Comparison of ENCODE assay signal across 8 mouse cellular contexts in the genomic region with DNA sequence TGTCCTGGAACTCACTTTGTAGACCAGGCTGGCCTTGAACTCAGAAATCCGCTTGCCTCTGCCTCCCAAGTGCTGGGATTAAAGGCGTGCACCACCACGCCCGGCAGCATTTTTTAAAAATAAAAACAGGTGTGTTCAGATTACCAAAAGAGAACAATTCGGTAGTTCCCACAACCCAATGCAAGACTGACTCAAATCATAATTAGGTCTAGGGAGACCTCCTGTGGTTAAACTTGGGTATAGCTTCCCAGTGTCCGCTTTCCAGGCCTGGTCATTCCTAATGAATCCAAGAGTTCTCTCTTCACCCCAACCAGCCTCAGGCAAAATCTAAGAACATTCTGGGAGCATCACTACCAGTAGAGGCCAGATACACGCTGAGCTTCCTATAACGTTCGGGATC. TPM values are rescaled to one million over a fixed set of nuclear protein-coding genes. Genes with fewer than 3 reads are reported as not detected.
A peak's percentile ranks its signal among the peaks of the same experiment; 100 is the strongest.
DNase-seq lines count a peak whose midpoint lies in the region; ATAC-seq and TF ChIP-seq lines count a peak whose summit lies in the region.

No protein-coding gene starts in this region.

- TF ChIP-seq POLR2A in cortical plate, adult 2 months (IDR thresholded peaks at IDR 0.05; ENCODE audit: extremely low read depth, insufficient read depth, low read length) = no peak

- no peak overlapping the region for H3K4me3 ChIP-seq in cortical plate, adult 2 months (ENCODE audit: insufficient read depth, low read length)
- no peak overlapping the region for H3K4me3 ChIP-seq in stomach, embryonic 15.5 days (replicated peaks)

- no peaks in the 10 kb centered on the region for H3K36me3 ChIP-seq in stomach, embryonic 15.5 days

- H3K27me3 ChIP-seq in stomach, embryonic 15.5 days (replicated peaks) = no peaks in the 10 kb centered on the region

- ATAC-seq in stomach, embryonic 15.5 days (ENCODE audit: insufficient read depth, low FRiP score, low read depth) = peak; percentile 72; the same call in 1 of the 2 replicates

- peak; percentile 72 for TF ChIP-seq CTCF in cortical plate, adult 2 months (IDR thresholded peaks at IDR 0.05; ENCODE audit: extremely low read depth, insufficient read depth, low read length)

- H3K9ac ChIP-seq in stomach, embryonic 15.5 days = no peak overlapping the region

- WGBS in stomach, embryonic 15.5 days = 16% methylated on average over 9 of the region's 9 CpGs

- DNase-seq in gastrocnemius, adult 18-20 months (ENCODE audit: low spot score) = peak; percentile 80
- DNase-seq in gastrocnemius, postnatal 36 days = no peak
- peak; percentile 91 for DNase-seq in NIH3T3 (ENCODE audit: low read depth)
- peak; percentile 76 to 85 for DNase-seq in heart, postnatal 10 days
- DNase-seq in kidney, postnatal 36 days = peak; percentile 64 to 77
- DNase-seq in lung, postnatal 36 days = peak; percentile 90

- no peak overlapping the region for H3K27ac ChIP-seq in cortical plate, adult 2 months (ENCODE audit: insufficient read depth, low read length)
- H3K27ac ChIP-seq in stomach, embryonic 15.5 days = no peak overlapping the region

- no peaks in the 10 kb centered on the region for H3K4me1 ChIP-seq in cortical plate, adult 2 months (ENCODE audit: control insufficient read depth, insufficient read depth, low read length)
- H3K4me1 ChIP-seq in stomach, embryonic 15.5 days = no peaks in the 10 kb centered on the region

- intact Hi-C loops in gastrocnemius, postnatal 36 days (cut with DNase I) = loop anchor here (10.0 kb wide), 1 partner anchor 436 kb away; no protein-coding TSS in a partner anchor
- intact Hi-C loops in heart, postnatal 10 days (cut with DNase I) = loop anchor here (2.0 to 10.0 kb wide), 2 partner anchors 356 to 442 kb away; no protein-coding TSS in a partner anchor

- H3K4me2 ChIP-seq in stomach, embryonic 15.5 days = no peak overlapping the region

- no peaks in the 10 kb centered on the region for H3K9me3 ChIP-seq in stomach, embryonic 15.5 days

RNA-seq across cellular contexts. Expression of a gene that starts 17.0 kb away (rescaled TPM):
- total RNA-seq in gastrocnemius, adult 18-20 months (2021) = 1 to 10 TPM; 6.4 to 9.4 TPM
- 1 to 10 TPM; 4.1 to 4.8 TPM for total RNA-seq in gastrocnemius, postnatal 36 days (2021)
- 27.6 and 32.6 TPM in 2 replicates for polyA plus RNA-seq in cortical plate, adult 2 months (2012; rRNA removed)
- 10 to 100 TPM; 26.1 to 31.3 TPM for total RNA-seq in heart, postnatal 10 days (2021)
- polyA plus RNA-seq in stomach, embryonic 15.5 days (2015; fragmentation: Nextera tagmentation; extraction: Ambion mirVana) = 7.7 and 10.0 TPM in 2 replicates

Comparison
In these comparisons a context has a peak if more than half of its experiments do, and no peak if none do; other contexts are left out.
1. DNase-seq: peak in gastrocnemius, adult 18-20 months (single experiment), NIH3T3 (single experiment), heart, postnatal 10 days (2 of 2), kidney, postnatal 36 days (2 of 2) and lung, postnatal 36 days (single experiment); none in gastrocnemius, postnatal 36 days (0 of 2).